Mouse (Mus musculus): ENCODE data around the gene Lrmda.

Lrmda gene

GRCm38 (mm10) chr14:22719968-22720367 lies 700.5 kb downstream of the Lrmda start:
- DNase-seq (ENCODE audit: low read depth, low spot score) = no peak

- no peak for DNase-seq (ENCODE audit: low read depth, low spot score)
Observed at GRCm38 (mm10) chr14:22721845-22722244, 702.3 kb downstream of the Lrmda start.

GRCm38 (mm10) chr14:22727548-22727947 lies 708.0 kb downstream of the Lrmda start:
- DNase-seq (ENCODE audit: low read depth, low spot score) = no peak

GRCm38 (mm10) chr14:22728611-22729223 lies 709.2 kb downstream of the Lrmda start:
- no peak for DNase-seq (ENCODE audit: low read depth, low spot score)

- no peak for DNase-seq (ENCODE audit: low read depth, low spot score)
Observed at GRCm38 (mm10) chr14:22738603-22739002, 719.1 kb downstream of the Lrmda start.

GRCm38 (mm10) chr14:22742527-22742926 lies 723.0 kb downstream of the Lrmda start:
- no peak for DNase-seq (ENCODE audit: low read depth, low spot score)

GRCm38 (mm10) chr14:22743264-22743663 lies 723.8 kb downstream of the Lrmda start:
- no peak for DNase-seq (ENCODE audit: low read depth, low spot score)

- DNase-seq (ENCODE audit: low read depth, low spot score) = no peak
Observed at GRCm38 (mm10) chr14:22744701-22745100, 725.2 kb downstream of the Lrmda start.

- no peak for DNase-seq (ENCODE audit: low read depth, low spot score)
Observed at GRCm38 (mm10) chr14:22745263-22745881, 725.9 kb downstream of the Lrmda start.

GRCm38 (mm10) chr14:22745882-22746480 lies 726.5 kb downstream of the Lrmda start:
- DNase-seq (ENCODE audit: low read depth, low spot score) = peak; percentile 11

GRCm38 (mm10) chr14:22747816-22748215 lies 728.3 kb downstream of the Lrmda start:
- no peak for DNase-seq (ENCODE audit: low read depth, low spot score)

GRCm38 (mm10) chr14:22750409-22750808 lies 730.9 kb downstream of the Lrmda start:
- DNase-seq (ENCODE audit: low read depth, low spot score) = no peak

GRCm38 (mm10) chr14:22751290-22751689 lies 731.8 kb downstream of the Lrmda start:
- DNase-seq (ENCODE audit: low read depth, low spot score) = no peak

GRCm38 (mm10) chr14:22754633-22755032 lies 735.1 kb downstream of the Lrmda start:
- no peak for DNase-seq (ENCODE audit: low read depth, low spot score)

- no peak for DNase-seq (ENCODE audit: low read depth, low spot score)
Observed at GRCm38 (mm10) chr14:22757493-22757892, 738.0 kb downstream of the Lrmda start.

GRCm38 (mm10) chr14:22759216-22759615 lies 739.7 kb downstream of the Lrmda start:
- no peak for DNase-seq (ENCODE audit: low read depth, low spot score)

- no peak for DNase-seq (ENCODE audit: low read depth, low spot score)
Observed at GRCm38 (mm10) chr14:22759673-22760072, 740.2 kb downstream of the Lrmda start.

- no peak for DNase-seq (ENCODE audit: low read depth, low spot score)
Observed at GRCm38 (mm10) chr14:22760241-22761039, 740.9 kb downstream of the Lrmda start.

- no peak for DNase-seq (ENCODE audit: low read depth, low spot score)
Observed at GRCm38 (mm10) chr14:22781709-22782108, 762.2 kb downstream of the Lrmda start.

- DNase-seq (ENCODE audit: low read depth, low spot score) = no peak
Observed at GRCm38 (mm10) chr14:22782365-22782764, 762.9 kb downstream of the Lrmda start.

- peak; percentile 75 for DNase-seq (ENCODE audit: low read depth, low spot score)
Observed at GRCm38 (mm10) chr14:22783211-22784161, 764.0 kb downstream of the Lrmda start.
